Mouse (Mus musculus) MEL (cell line): ENCODE measurements around the gene Col18a1. TPM values are rescaled to one million over a fixed set of nuclear protein-coding genes. Genes with fewer than 3 reads are reported as not detected.
A peak's percentile ranks its signal among the peaks of the same experiment; 100 is the strongest.

ENCODE experiments used
- DNase-seq: peaks from one replicate; pipeline ENCODE4 v3.0.0; 2011; ENCODE audit warnings: low read depth, low spot score
- H3K27ac ChIP-seq: 2 replicates; pipeline ENCODE4 v1.5.1; 2012; ENCODE audit warnings: low read depth, mild to moderate bottlenecking, control low read depth, low read length, moderate library complexity; ENCODE audit not compliant: control insufficient read depth
- H3K27me3 ChIP-seq, 2 experiments: fragments of 150-350 bp in 1 of 2; sonication (generic) in 1 of 2; 2 replicates each; pipeline ENCODE4 v1.6.1; 2012; ENCODE audit warnings: low read length in 2 of 2, mild to moderate bottlenecking in 2 of 2, improper control_type of control experiment in 1 of 2, moderate library complexity in 1 of 2; ENCODE audit not compliant: insufficient read depth in 2 of 2, control insufficient read depth in 1 of 2
- H3K36me3 ChIP-seq, 2 experiments: 2 replicates each; pipeline ENCODE4 v1.6.1; 2012 to 2014; ENCODE audit warnings: low read length in 2 of 2, improper control_type of control experiment in 1 of 2, inconsistent platforms in 1 of 2, mild to moderate bottlenecking in 1 of 2; ENCODE audit not compliant: insufficient read depth in 2 of 2, control insufficient read depth in 1 of 2
- H3K4me1 ChIP-seq, 2 experiments: fragments of 150-350 bp in 1 of 2; sonication (generic) in 1 of 2; 2 replicates each; pipeline ENCODE4 v1.6.1; 2012; ENCODE audit warnings: low read length in 2 of 2, improper control_type of control experiment in 1 of 2, mild to moderate bottlenecking in 1 of 2; ENCODE audit not compliant: insufficient read depth in 2 of 2, control insufficient read depth in 1 of 2
- H3K4me3 ChIP-seq, 2 experiments: fragments of 150-350 bp in 1 of 2; sonication (generic) in 1 of 2; 2 replicates each; pipeline ENCODE4 v1.5.1; 2012; ENCODE audit warnings: low read depth in 2 of 2, low read length in 2 of 2, mild to moderate bottlenecking in 2 of 2, moderate library complexity in 2 of 2, control low read depth in 1 of 2, improper control_type of control experiment in 1 of 2; ENCODE audit not compliant: control insufficient read depth in 1 of 2, insufficient read depth in 1 of 2
- H3K79me2 ChIP-seq: 2 replicates; pipeline ENCODE4 v1.6.1; 2012; ENCODE audit warnings: mild to moderate bottlenecking, low read length, moderate library complexity; ENCODE audit not compliant: control insufficient read depth, poor library complexity, insufficient read depth
- H3K9ac ChIP-seq: 2 replicates; pipeline ENCODE4 v1.6.1; 2012; ENCODE audit warnings: low read depth, mild to moderate bottlenecking, control low read depth, low read length, moderate library complexity; ENCODE audit not compliant: control insufficient read depth, poor library complexity, severe bottlenecking
- H3K9me3 ChIP-seq: fragments of 150-350 bp; sonication (generic); replicated peaks from 2 replicates; pipeline ENCODE4 v1.6.1; 2012; ENCODE audit warnings: mild to moderate bottlenecking, low read length, improper control_type of control experiment, moderate library complexity; ENCODE audit not compliant: insufficient read depth
- BHLHE40 ChIP-seq: IDR thresholded peaks from 2 replicates; pipeline ENCODE4 v1.6.1; 2012; ENCODE audit warnings: low read depth, mild to moderate bottlenecking, inconsistent platforms, low read length, improper control_type of control experiment, borderline replicate concordance
- CTCF ChIP-seq, 3 experiments: IDR thresholded peaks in 2 of 3; conservative IDR thresholded peaks in 1 of 3; 2 replicates each; pipeline ENCODE4 v1.5.1; 2011 to 2012; ENCODE audit warnings: low read length in 3 of 3, low read depth in 2 of 3, mild to moderate bottlenecking in 2 of 3, improper control_type of control experiment in 1 of 3, inconsistent platforms in 1 of 3, mixed read lengths in 1 of 3, moderate library complexity in 1 of 3; ENCODE audit not compliant: control insufficient read depth in 1 of 3, insufficient read depth in 1 of 3, poor library complexity in 1 of 3, severe bottlenecking in 1 of 3
- E2F4 ChIP-seq: IDR thresholded peaks from 2 replicates; pipeline ENCODE4 v1.6.1; 2011; ENCODE audit warnings: low read depth, low read length, improper control_type of control experiment, borderline replicate concordance
- EP300 ChIP-seq, 2 experiments: IDR thresholded peaks; 2 replicates each; pipeline ENCODE4 v1.6.1; 2011; ENCODE audit warnings: improper control_type of control experiment in 2 of 2, low read length in 2 of 2, low read depth in 1 of 2, mild to moderate bottlenecking in 1 of 2
- ETS1 ChIP-seq: IDR thresholded peaks from 2 replicates; pipeline ENCODE4 v1.6.1; 2012; ENCODE audit warnings: low read depth, mild to moderate bottlenecking, inconsistent platforms, low read length, improper control_type of control experiment, moderate library complexity
- GABPA ChIP-seq: IDR thresholded peaks from 2 replicates; pipeline ENCODE4 v1.6.1; 2012; ENCODE audit warnings: low read depth, mild to moderate bottlenecking, inconsistent platforms, low read length, improper control_type of control experiment, moderate library complexity
- GATA1 ChIP-seq: IDR thresholded peaks from 2 replicates; pipeline ENCODE4 v1.6.1; 2011; ENCODE audit warnings: low read depth, low read length, improper control_type of control experiment
- MAZ ChIP-seq: IDR thresholded peaks from 2 replicates; pipeline ENCODE4 v1.6.1; 2012; ENCODE audit warnings: low read depth, mild to moderate bottlenecking, inconsistent platforms, low read length, improper control_type of control experiment
- MXI1 ChIP-seq: IDR thresholded peaks from 2 replicates; pipeline ENCODE4 v1.6.1; 2011; ENCODE audit warnings: mild to moderate bottlenecking, low read depth, low read length, improper control_type of control experiment
- NELFE ChIP-seq: IDR thresholded peaks from 2 replicates; pipeline ENCODE4 v1.6.1; 2011; ENCODE audit warnings: low read depth, low read length, improper control_type of control experiment
- NRF1 ChIP-seq: IDR thresholded peaks from 2 replicates; pipeline ENCODE4 v1.6.1; 2014; ENCODE audit warnings: low read depth, mild to moderate bottlenecking, inconsistent platforms, low read length, improper control_type of control experiment, moderate library complexity; ENCODE audit not compliant: poor library complexity, insufficient read depth, severe bottlenecking
- POLR2A ChIP-seq, 2 experiments: IDR thresholded peaks; 2 replicates each; pipeline ENCODE4 v1.6.1; 2011 to 2012; ENCODE audit warnings: low read length in 2 of 2, mild to moderate bottlenecking in 2 of 2, control low read depth in 1 of 2, improper control_type of control experiment in 1 of 2, low read depth in 1 of 2, moderate library complexity in 1 of 2; ENCODE audit not compliant: control insufficient read depth in 1 of 2, insufficient read depth in 1 of 2, poor library complexity in 1 of 2
- POLR2AphosphoS2 ChIP-seq: IDR thresholded peaks from 2 replicates; pipeline ENCODE4 v1.6.1; 2011; ENCODE audit warnings: low read length, improper control_type of control experiment
- RAD21 ChIP-seq: IDR thresholded peaks from 2 replicates; pipeline ENCODE4 v1.6.1; 2011; ENCODE audit warnings: mild to moderate bottlenecking, low read depth, low read length, improper control_type of control experiment
- RCOR1 ChIP-seq: IDR thresholded peaks from 2 replicates; pipeline ENCODE4 v1.6.1; 2012; ENCODE audit warnings: low read depth, mild to moderate bottlenecking, inconsistent platforms, low read length, improper control_type of control experiment
- SIN3A ChIP-seq: IDR thresholded peaks from 2 replicates; pipeline ENCODE4 v1.6.1; 2012; ENCODE audit warnings: low read length, improper control_type of control experiment, inconsistent platforms
- TAL1 ChIP-seq: IDR thresholded peaks from 2 replicates; pipeline ENCODE4 v1.6.1; 2012; ENCODE audit warnings: mild to moderate bottlenecking, inconsistent platforms, low read length, moderate library complexity, mixed read lengths
- TBP ChIP-seq: IDR thresholded peaks from 2 replicates; pipeline ENCODE4 v1.8.0; 2011; ENCODE audit warnings: low read depth, low read length, improper control_type of control experiment
- TCF12 ChIP-seq: IDR thresholded peaks from 2 replicates; pipeline ENCODE4 v1.6.1; 2014; ENCODE audit warnings: low read depth, mild to moderate bottlenecking, inconsistent platforms, low read length, improper control_type of control experiment, moderate library complexity
- ZC3H11A ChIP-seq: IDR thresholded peaks from 2 replicates; pipeline ENCODE4 v1.6.1; 2012; ENCODE audit warnings: low read depth, mild to moderate bottlenecking, inconsistent platforms, low read length, improper control_type of control experiment
- ZKSCAN1 ChIP-seq: IDR thresholded peaks from 2 replicates; pipeline ENCODE4 v1.6.1; 2012; ENCODE audit warnings: low read depth, mild to moderate bottlenecking, inconsistent platforms, low read length, improper control_type of control experiment, moderate library complexity
- ZMIZ1 ChIP-seq: IDR thresholded peaks from 2 replicates; pipeline ENCODE4 v1.6.1; 2012; ENCODE audit warnings: low read depth, mild to moderate bottlenecking, inconsistent platforms, low read length, improper control_type of control experiment, moderate library complexity
- ZNF384 ChIP-seq: IDR thresholded peaks from 2 replicates; pipeline ENCODE4 v1.6.1; 2012; ENCODE audit warnings: low read depth, mild to moderate bottlenecking, inconsistent platforms, low read length, improper control_type of control experiment
- polyA plus RNA-seq, 2 experiments: library from polyadenylated mRNA; stranded (reverse) in 1 of 2; unstranded in 1 of 2; fragments of >175 nt in 1 of 2; fragments of >200 nt in 1 of 2; gene quantifications; 2 replicates each; pipeline versions ENCODE4 v1.2.1 to v1.2.4; 2012; ENCODE audit warnings: low replicate concordance in 2 of 2, low read depth in 1 of 2; ENCODE audit not compliant: insufficient read length in 2 of 2, insufficient read depth in 1 of 2, missing spikeins in 1 of 2
- total RNA-seq: library from RNA; depleted of rRNA; stranded (reverse); fragments of 300-350 nt; gene quantifications from 2 replicates; pipeline ENCODE4 v1.2.3, GENCODE M21; 2012

The Col18a1 gene
- total and polyA plus RNA-seq, 3 experiments = 0.46 to 1.3 TPM; not detected in 1

DNA sequence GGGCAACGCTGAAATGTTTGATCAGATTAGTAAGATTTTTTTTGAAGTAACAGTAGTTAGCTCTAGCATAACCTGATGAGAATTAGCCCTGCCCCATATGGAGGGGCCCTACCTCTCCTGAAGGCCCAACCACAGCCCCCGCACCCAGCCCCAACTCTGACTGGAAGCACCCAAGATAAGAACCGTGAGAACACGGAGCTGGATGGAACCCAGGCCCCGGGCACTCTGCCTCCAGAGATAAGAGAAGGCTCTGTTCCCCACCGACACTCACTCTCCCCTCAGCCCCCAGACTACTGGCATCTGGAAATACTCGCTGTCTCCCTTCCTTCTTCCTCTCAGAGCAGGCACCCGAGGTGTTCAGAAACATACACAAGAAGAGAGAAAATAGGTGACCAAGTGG, 6.8 kb downstream of the Col18a1 start:
- TF ChIP-seq GATA1 (peak; percentile 83), RCOR1 (peak; percentile 72), POLR2A (IDR thresholded peaks at IDR 0.05; ENCODE audit: control insufficient read depth in 1 of 2, insufficient read depth in 1 of 2, low read depth in 1 of 2, low read length in 2 of 2, poor library complexity in 1 of 2) (no peak), MAZ (peak; percentile 83; the same call in 1 of the 2 replicates), TCF12 (peak; percentile 94), EP300 (IDR thresholded peaks at IDR 0.05; ENCODE audit: low read depth in 1 of 2, low read length in 2 of 2) (peak; percentile 75 to 85), CTCF (IDR thresholded peaks at IDR 0.05 in 2 of 3, conservative IDR thresholded peaks at IDR 0.05 in 1 of 3; ENCODE audit: control insufficient read depth in 1 of 3, insufficient read depth in 1 of 3, low read depth in 2 of 3, low read length in 3 of 3, poor library complexity in 1 of 3, severe bottlenecking in 1 of 3) (no peak), GABPA (no peak), ZNF384 (peak; percentile 33), BHLHE40 (peak; percentile 51; the same call in 1 of the 2 replicates), MXI1 (0 out of 2 replicates have a peak, but pooled peaks have one; percentile 21), SIN3A (peak; percentile 22; the same call in 1 of the 2 replicates), TAL1 (peak; percentile 79), NRF1 (no peak), RAD21 (no peak), E2F4 (no peak), POLR2AphosphoS2 (no peak), NELFE (no peak), ZC3H11A (no peak), ZKSCAN1 (no peak), ZMIZ1 (no peak), ETS1 (peak; percentile 88), TBP (0 out of 2 replicates have a peak, but pooled peaks have one; percentile 38)
- DNase-seq = peak; percentile 80
- Histone ChIP-seq H3K4me3 (no peak overlapping the region), H3K9ac (no peak overlapping the region), H3K79me2 (no peaks in the 10 kb centered on the region), H3K9me3 (no peaks in the 10 kb centered on the region), H3K4me1 (peaks cover 11 to 33% of the 10 kb centered on the region in 2 experiments), H3K27me3 (0 out of 4 replicates have a peak, but pooled peaks cover 0 to under 1% of the 10 kb centered on the region in 2 experiments), H3K36me3 (peaks cover 0 to 22% of the 10 kb centered on the region in 2 experiments; a peak in 2 of 4 replicates), H3K27ac (peak overlapping the region; percentile 16)
